Mouse (Mus musculus): ENCODE results near the gene Farsb. TPM values are rescaled to one million over a fixed set of nuclear protein-coding genes. Genes with fewer than 3 reads are reported as not detected.
A peak's percentile ranks its signal among the peaks of the same experiment; 100 is the strongest.

Farsb gene
- polyA plus RNA-seq, 1 experiment from 2014 or later = 154 TPM

GRCm38 (mm10) chr1:78419593-78419992, 69.1 kb downstream of the Farsb start:
- peak; percentile 94 for DNase-seq (ENCODE audit: low spot score, missing footprints)
- ATAC-seq (ENCODE audit: low FRiP score) = peak; percentile 80
- Histone ChIP-seq H3K27ac (ENCODE audit: low read depth, low read length) (no peak overlapping the region), H3K9ac (ENCODE audit: low read length) (no peak overlapping the region), H3K36me3 (ENCODE audit: control insufficient read depth, insufficient read depth, low read length) (peaks cover 2% of the 10 kb centered on the region; the same call in 1 of the 2 replicates), H3K4me1 (ENCODE audit: control insufficient read depth, insufficient read depth, low read length) (peaks cover 9% of the 10 kb centered on the region), H3K4me3 (ENCODE audit: low read depth, low read length) (no peak overlapping the region), H3K4me2 (no peak overlapping the region), H3K27me3 (ENCODE audit: control insufficient read depth, insufficient read depth, low read length) (no peaks in the 10 kb centered on the region), H3K9me3 (ENCODE audit: control insufficient read depth, low read length) (no peaks in the 10 kb centered on the region)
- WGBS = 44% methylated on average over 4 of the region's 4 CpGs

DNA sequence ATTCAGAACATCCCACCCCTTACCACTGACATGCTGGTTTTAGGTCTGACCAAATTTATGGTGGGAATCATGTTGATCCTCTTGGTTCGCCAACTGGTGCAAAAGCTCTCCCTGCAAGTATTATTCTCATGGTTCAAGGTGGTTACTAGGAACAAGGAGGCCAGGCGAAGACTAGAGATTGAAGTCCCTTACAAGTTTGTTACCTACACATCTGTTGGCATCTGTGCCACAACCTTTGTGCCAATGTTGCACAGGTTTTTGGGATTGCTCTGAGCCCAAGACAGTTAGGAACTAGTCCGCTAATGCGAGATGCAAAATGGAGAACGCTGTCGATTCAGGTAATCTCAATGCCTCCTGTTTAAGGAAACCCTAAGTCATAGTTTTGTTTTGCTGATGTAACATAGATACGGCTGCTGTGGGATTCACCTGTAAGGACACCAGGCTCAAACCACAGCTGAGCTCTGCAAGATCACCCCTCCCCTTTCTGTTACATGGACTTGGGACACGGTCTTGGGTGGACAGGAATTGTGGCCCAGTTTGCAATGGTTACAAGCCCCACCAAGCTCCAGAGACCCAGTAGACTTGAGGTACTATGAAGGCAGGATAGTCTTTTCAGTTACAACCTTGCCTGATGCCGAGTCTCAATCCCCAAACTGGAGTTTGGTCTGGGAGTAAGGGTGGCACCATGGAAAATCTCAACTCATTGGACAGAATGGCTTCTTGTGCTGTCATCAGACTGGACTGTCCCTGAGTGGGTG, 71.4 kb downstream of the Farsb start:
- H3K27ac ChIP-seq (ENCODE audit: low read depth, low read length) = no peak overlapping the region
- no peaks in the 10 kb centered on the region for H3K9me3 ChIP-seq (ENCODE audit: control insufficient read depth, low read length)
- DNase-seq (ENCODE audit: low spot score, missing footprints) (no peak), ATAC-seq (ENCODE audit: low FRiP score) (no peak)
- no peak overlapping the region for H3K4me3 ChIP-seq (ENCODE audit: low read depth, low read length)
- H3K4me1 ChIP-seq (ENCODE audit: control insufficient read depth, insufficient read depth, low read length) = peaks cover under 1% of the 10 kb centered on the region
- no peaks in the 10 kb centered on the region for H3K36me3 ChIP-seq (ENCODE audit: control insufficient read depth, insufficient read depth, low read length)
- H3K9ac ChIP-seq (ENCODE audit: low read length) = no peak overlapping the region
- no peaks in the 10 kb centered on the region for H3K27me3 ChIP-seq (ENCODE audit: control insufficient read depth, insufficient read depth, low read length)
- H3K4me2 ChIP-seq = no peak overlapping the region
- WGBS = 96% methylated on average over 9 of the region's 9 CpGs

GRCm38 (mm10) chr1:78414421-78414820, 74.3 kb downstream of the Farsb start:
- no peaks in the 10 kb centered on the region for H3K27me3 ChIP-seq (ENCODE audit: control insufficient read depth, insufficient read depth, low read length)
- no peak overlapping the region for H3K4me3 ChIP-seq (ENCODE audit: low read depth, low read length)
- H3K9ac ChIP-seq (ENCODE audit: low read length) = no peak overlapping the region
- H3K9me3 ChIP-seq (ENCODE audit: control insufficient read depth, low read length) = no peaks in the 10 kb centered on the region
- no peak for DNase-seq (ENCODE audit: low spot score, missing footprints)
- H3K4me2 ChIP-seq = no peak overlapping the region
- WGBS = 90% methylated on average over 5 of the region's 5 CpGs
- H3K36me3 ChIP-seq (ENCODE audit: control insufficient read depth, insufficient read depth, low read length) = no peaks in the 10 kb centered on the region
- ATAC-seq (ENCODE audit: low FRiP score) = no peak
- no peaks in the 10 kb centered on the region for H3K4me1 ChIP-seq (ENCODE audit: control insufficient read depth, insufficient read depth, low read length)
- no peak overlapping the region for H3K27ac ChIP-seq (ENCODE audit: low read depth, low read length)

DNA sequence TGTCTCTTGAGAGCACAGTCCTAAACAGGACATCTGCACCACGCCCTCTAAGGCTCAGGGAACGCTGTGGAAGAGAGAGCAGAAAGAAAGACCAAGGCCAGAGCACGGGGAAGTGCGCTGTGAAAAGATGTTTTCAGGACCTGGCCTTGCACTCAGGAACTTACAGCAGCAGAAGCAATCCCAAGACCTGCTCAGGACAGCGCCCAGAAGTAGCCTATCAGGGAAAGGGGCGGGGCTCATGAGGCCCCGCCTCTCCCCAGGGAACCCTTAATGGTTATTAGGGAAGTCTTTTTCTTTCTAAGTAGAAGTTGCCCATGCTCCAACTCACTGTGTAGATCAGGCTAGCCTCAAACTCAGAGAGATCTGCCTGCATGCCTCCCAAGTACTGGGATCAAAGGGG, 76.0 kb downstream of the Farsb start:
- no peaks in the 10 kb centered on the region for H3K4me1 ChIP-seq (ENCODE audit: control insufficient read depth, insufficient read depth, low read length)
- no peak overlapping the region for H3K9ac ChIP-seq (ENCODE audit: low read length)
- 26% methylated on average over 7 of the region's 7 CpGs for WGBS
- H3K27ac ChIP-seq (ENCODE audit: low read depth, low read length) = no peak overlapping the region
- H3K27me3 ChIP-seq (ENCODE audit: control insufficient read depth, insufficient read depth, low read length) = no peaks in the 10 kb centered on the region
- no peak overlapping the region for H3K4me2 ChIP-seq
- no peaks in the 10 kb centered on the region for H3K9me3 ChIP-seq (ENCODE audit: control insufficient read depth, low read length)
- DNase-seq (ENCODE audit: low spot score, missing footprints) = no peak
- ATAC-seq (ENCODE audit: low FRiP score) = no peak
- no peak overlapping the region for H3K4me3 ChIP-seq (ENCODE audit: low read depth, low read length)
- no peaks in the 10 kb centered on the region for H3K36me3 ChIP-seq (ENCODE audit: control insufficient read depth, insufficient read depth, low read length)

DNA sequence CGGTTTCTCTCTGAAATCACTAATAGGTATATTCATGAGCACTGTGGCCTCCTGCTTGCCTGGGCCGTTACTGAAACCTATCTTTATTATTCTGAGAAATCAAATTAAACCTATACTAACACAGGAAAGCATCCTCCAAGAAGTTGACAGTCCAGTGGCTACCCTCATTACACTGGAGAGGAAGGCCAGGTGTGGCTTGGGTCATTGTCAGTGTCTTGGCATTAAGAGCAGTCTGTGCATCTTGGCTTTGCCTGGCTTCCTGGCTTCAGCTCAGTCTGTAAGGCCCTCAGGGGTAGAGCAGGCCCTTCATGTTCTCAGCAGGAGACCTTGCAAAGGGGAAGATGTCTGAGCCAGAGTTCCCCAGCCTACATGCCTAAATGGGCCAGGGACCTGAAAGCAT, 79.3 kb downstream of the Farsb start:
- ATAC-seq (ENCODE audit: low FRiP score) = no peak
- Histone ChIP-seq H3K9me3 (ENCODE audit: control insufficient read depth, low read length) (no peaks in the 10 kb centered on the region), H3K36me3 (ENCODE audit: control insufficient read depth, insufficient read depth, low read length) (no peaks in the 10 kb centered on the region), H3K4me2 (no peak overlapping the region), H3K9ac (ENCODE audit: low read length) (no peak overlapping the region), H3K4me1 (ENCODE audit: control insufficient read depth, insufficient read depth, low read length) (no peaks in the 10 kb centered on the region), H3K4me3 (ENCODE audit: low read depth, low read length) (no peak overlapping the region), H3K27me3 (ENCODE audit: control insufficient read depth, insufficient read depth, low read length) (no peaks in the 10 kb centered on the region), H3K27ac (ENCODE audit: low read depth, low read length) (no peak overlapping the region)
- WGBS = 88% methylated on average over 2 of the region's 2 CpGs
- no peak for DNase-seq (ENCODE audit: low spot score, missing footprints)

GRCm38 (mm10) chr1:78401413-78401812, 87.3 kb downstream of the Farsb start:
- no peaks in the 10 kb centered on the region for H3K36me3 ChIP-seq (ENCODE audit: control insufficient read depth, insufficient read depth, low read length)
- H3K4me2 ChIP-seq = no peak overlapping the region
- ATAC-seq (ENCODE audit: low FRiP score) (no peak), DNase-seq (ENCODE audit: low spot score, missing footprints) (no peak)
- no peak overlapping the region for H3K9ac ChIP-seq (ENCODE audit: low read length)
- WGBS = 89% methylated on average over 4 of the region's 4 CpGs
- H3K9me3 ChIP-seq (ENCODE audit: control insufficient read depth, low read length) = no peaks in the 10 kb centered on the region
- H3K27ac ChIP-seq (ENCODE audit: low read depth, low read length) = no peak overlapping the region
- H3K27me3 ChIP-seq (ENCODE audit: control insufficient read depth, insufficient read depth, low read length) = no peaks in the 10 kb centered on the region
- no peaks in the 10 kb centered on the region; the same call in 1 of the 2 replicates for H3K4me1 ChIP-seq (ENCODE audit: control insufficient read depth, insufficient read depth, low read length)
- H3K4me3 ChIP-seq (ENCODE audit: low read depth, low read length) = no peak overlapping the region

DNA sequence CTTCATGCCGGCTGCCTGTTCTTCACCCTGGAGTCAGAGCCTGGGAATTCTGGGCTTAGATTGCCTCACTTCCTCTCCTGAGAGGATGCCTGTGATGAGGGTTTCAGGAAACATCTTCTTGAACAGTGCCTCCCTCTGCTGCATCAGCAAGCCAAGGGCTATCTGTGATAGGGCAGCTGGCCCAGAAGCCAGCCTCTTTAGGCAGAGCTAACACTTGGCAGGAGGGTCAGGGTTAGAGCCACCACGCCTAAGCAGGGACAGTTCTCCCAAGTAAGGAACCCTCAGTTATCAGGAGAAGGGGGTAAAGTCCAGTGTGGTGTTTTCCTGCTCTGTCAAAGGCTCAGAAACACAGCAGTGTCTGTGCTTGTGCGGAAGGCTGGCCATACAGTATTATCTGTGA, 88.9 kb downstream of the Farsb start:
- WGBS = 81% methylated on average over 3 of the region's 3 CpGs
- Histone ChIP-seq H3K4me2 (no peak overlapping the region), H3K36me3 (ENCODE audit: control insufficient read depth, insufficient read depth, low read length) (no peaks in the 10 kb centered on the region), H3K9me3 (ENCODE audit: control insufficient read depth, low read length) (no peaks in the 10 kb centered on the region), H3K4me1 (ENCODE audit: control insufficient read depth, insufficient read depth, low read length) (peaks cover 13% of the 10 kb centered on the region), H3K9ac (ENCODE audit: low read length) (no peak overlapping the region), H3K27ac (ENCODE audit: low read depth, low read length) (no peak overlapping the region), H3K27me3 (ENCODE audit: control insufficient read depth, insufficient read depth, low read length) (no peaks in the 10 kb centered on the region), H3K4me3 (ENCODE audit: low read depth, low read length) (no peak overlapping the region)
- no peak for ATAC-seq (ENCODE audit: low FRiP score)
- no peak for DNase-seq (ENCODE audit: low spot score, missing footprints)

- Histone ChIP-seq H3K4me2 (no peak overlapping the region), H3K27ac (ENCODE audit: low read depth, low read length) (no peak overlapping the region), H3K9me3 (ENCODE audit: control insufficient read depth, low read length) (no peaks in the 10 kb centered on the region), H3K36me3 (ENCODE audit: control insufficient read depth, insufficient read depth, low read length) (no peaks in the 10 kb centered on the region), H3K4me1 (ENCODE audit: control insufficient read depth, insufficient read depth, low read length) (peaks cover 13% of the 10 kb centered on the region), H3K9ac (ENCODE audit: low read length) (no peak overlapping the region), H3K4me3 (ENCODE audit: low read depth, low read length) (no peak overlapping the region), H3K27me3 (ENCODE audit: control insufficient read depth, insufficient read depth, low read length) (no peaks in the 10 kb centered on the region)
- peak; percentile 88 for DNase-seq (ENCODE audit: low spot score, missing footprints)
- 52% methylated on average over 8 of the region's 8 CpGs for WGBS
- no peak for ATAC-seq (ENCODE audit: low FRiP score)
Measured at GRCm38 (mm10) chr1:78396320-78396913, 92.3 kb downstream of the Farsb start.

DNA sequence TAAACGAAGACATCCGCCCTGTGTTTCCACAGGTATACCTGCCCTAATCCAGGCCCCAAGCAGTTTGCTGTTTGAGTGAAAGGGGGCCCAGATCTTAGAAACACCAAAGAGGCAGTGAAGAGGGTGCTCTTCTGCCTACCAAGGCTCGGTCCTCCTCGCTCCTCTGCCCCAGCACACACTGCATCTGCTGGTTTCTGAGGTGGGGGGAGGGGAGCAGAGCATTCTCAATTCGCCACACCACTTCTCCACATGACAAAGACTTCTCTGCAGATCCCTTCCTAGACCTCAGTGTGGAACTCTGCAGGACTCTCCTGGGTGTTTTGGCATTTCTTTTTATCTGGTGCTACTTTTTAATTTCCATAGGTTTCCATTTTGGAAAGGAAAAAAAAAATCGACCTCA, 93.0 kb downstream of the Farsb start:
- Histone ChIP-seq H3K4me3 (ENCODE audit: low read depth, low read length) (no peak overlapping the region), H3K9me3 (ENCODE audit: control insufficient read depth, low read length) (no peaks in the 10 kb centered on the region), H3K27ac (ENCODE audit: low read depth, low read length) (no peak overlapping the region), H3K4me2 (no peak overlapping the region), H3K4me1 (ENCODE audit: control insufficient read depth, insufficient read depth, low read length) (peaks cover 13% of the 10 kb centered on the region), H3K27me3 (ENCODE audit: control insufficient read depth, insufficient read depth, low read length) (no peaks in the 10 kb centered on the region), H3K36me3 (ENCODE audit: control insufficient read depth, insufficient read depth, low read length) (no peaks in the 10 kb centered on the region), H3K9ac (ENCODE audit: low read length) (no peak overlapping the region)
- WGBS = 25% methylated on average over 6 of the region's 6 CpGs
- ATAC-seq (ENCODE audit: low FRiP score) (peak; percentile 79), DNase-seq (ENCODE audit: low spot score, missing footprints) (peak; percentile 90)
